Mouse (Mus musculus): Measurements from ENCODE around the gene Dst.

Gene Dst

GRCm38 (mm10) chr1:34237211-34237610 lies 329.2 kb downstream of the Dst start:
- peak; percentile 14 for DNase-seq (ENCODE audit: low spot score)

GRCm38 (mm10) chr1:34237689-34238091 lies 329.7 kb downstream of the Dst start:
- peak; percentile 17 for DNase-seq (ENCODE audit: low spot score)

- DNase-seq (ENCODE audit: low spot score) = no peak
Measured at GRCm38 (mm10) chr1:34238231-34238630, 330.2 kb downstream of the Dst start.

GRCm38 (mm10) chr1:34244678-34245077 lies 336.7 kb downstream of the Dst start:
- DNase-seq (ENCODE audit: low spot score) = no peak

GRCm38 (mm10) chr1:34245951-34246641 lies 338.1 kb downstream of the Dst start:
- DNase-seq (ENCODE audit: low spot score) = no peak

GRCm38 (mm10) chr1:34246642-34246987 lies 338.6 kb downstream of the Dst start:
- DNase-seq (ENCODE audit: low spot score) = no peak

GRCm38 (mm10) chr1:34251137-34251536 lies 343.1 kb downstream of the Dst start:
- DNase-seq (ENCODE audit: low spot score) = no peak

- DNase-seq (ENCODE audit: low spot score) = no peak
Measured at GRCm38 (mm10) chr1:34252267-34252666, 344.2 kb downstream of the Dst start.

- no peak for DNase-seq (ENCODE audit: low spot score)
Measured at GRCm38 (mm10) chr1:34253876-34254275, 345.9 kb downstream of the Dst start.

GRCm38 (mm10) chr1:34259898-34260297 lies 351.9 kb downstream of the Dst start:
- no peak for DNase-seq (ENCODE audit: low spot score)

GRCm38 (mm10) chr1:34261011-34261410 lies 353.0 kb downstream of the Dst start:
- DNase-seq (ENCODE audit: low spot score) = no peak

- DNase-seq (ENCODE audit: low spot score) = no peak
Measured at GRCm38 (mm10) chr1:34268520-34268919, 360.5 kb downstream of the Dst start.

- no peak for DNase-seq (ENCODE audit: low spot score)
Measured at GRCm38 (mm10) chr1:34269578-34269977, 361.6 kb downstream of the Dst start.

- DNase-seq (ENCODE audit: low spot score) = no peak
Measured at GRCm38 (mm10) chr1:34273922-34274321, 365.9 kb downstream of the Dst start.

GRCm38 (mm10) chr1:34275787-34276186 lies 367.8 kb downstream of the Dst start:
- DNase-seq (ENCODE audit: low spot score) = no peak

- no peak for DNase-seq (ENCODE audit: low spot score)
Measured at GRCm38 (mm10) chr1:34276756-34277155, 368.7 kb downstream of the Dst start.

- no peak for DNase-seq (ENCODE audit: low spot score)
Measured at GRCm38 (mm10) chr1:34277259-34277658, 369.2 kb downstream of the Dst start.

GRCm38 (mm10) chr1:34283502-34283901 lies 375.5 kb downstream of the Dst start:
- DNase-seq (ENCODE audit: low spot score) = no peak

- no peak for DNase-seq (ENCODE audit: low spot score)
Measured at GRCm38 (mm10) chr1:34284979-34285378, 377.0 kb downstream of the Dst start.

- no peak for DNase-seq (ENCODE audit: low spot score)
Measured at GRCm38 (mm10) chr1:34287731-34288130, 379.7 kb downstream of the Dst start.

- DNase-seq (ENCODE audit: low spot score) = no peak
Measured at GRCm38 (mm10) chr1:34288181-34288580, 380.2 kb downstream of the Dst start.

GRCm38 (mm10) chr1:34288721-34289471 lies 380.9 kb downstream of the Dst start:
- DNase-seq (ENCODE audit: low spot score) = no peak

GRCm38 (mm10) chr1:34289472-34289748 lies 381.4 kb downstream of the Dst start:
- DNase-seq (ENCODE audit: low spot score) = no peak

GRCm38 (mm10) chr1:34290321-34290720 lies 382.3 kb downstream of the Dst start:
- DNase-seq (ENCODE audit: low spot score) = no peak

Measured in embryo, embryonic 10 days (tissue).